Mouse (Mus musculus) intestine, embryonic 16.5 days (tissue): ENCODE measurements at regions not wholly inside any gene's neighbourhood (a gene's known extent, or its start where the extent isn't known, plus 50 kb on each side); places are given as distances from the start of the nearest gene placed in this dataset.

Source experiments
- ATAC-seq: fragments of 200-750 bp; cut with Nextera tagmentation; 2 replicates; pipeline ENCODE4 v1.8.0; 2017; ENCODE audit warnings: moderate TSS enrichment, moderate library complexity
- H3K27ac ChIP-seq: fragments of 300-500 bp; sonication (generic); 2 replicates; pipeline ENCODE4 v1.5.1; 2014; ENCODE audit warnings: mild to moderate bottlenecking, low read length
- H3K27me3 ChIP-seq: fragments of 300-500 bp; sonication (generic); replicated peaks from 2 replicates; pipeline ENCODE4 v1.6.1; 2014; ENCODE audit warnings: low read length, control low read depth, mixed read lengths; ENCODE audit not compliant: control insufficient read depth, insufficient read depth
- H3K36me3 ChIP-seq: fragments of 300-500 bp; sonication (generic); 2 replicates; pipeline ENCODE4 v1.6.1; 2014; ENCODE audit warnings: low read length, control low read depth; ENCODE audit not compliant: control insufficient read depth, insufficient read depth
- H3K4me1 ChIP-seq: fragments of 300-500 bp; sonication (generic); 2 replicates; pipeline ENCODE4 v1.6.1; 2014; ENCODE audit warnings: low read length, control low read depth, mixed read lengths; ENCODE audit not compliant: control insufficient read depth, insufficient read depth
- H3K4me2 ChIP-seq: fragments of 300-500 bp; sonication (generic); 2 replicates; pipeline ENCODE4 v1.6.1; 2014; ENCODE audit warnings: low read depth, low read length, control low read depth
- H3K4me3 ChIP-seq: fragments of 300-500 bp; sonication (generic); 2 replicates; pipeline ENCODE4 v1.5.1; 2014; ENCODE audit warnings: mild to moderate bottlenecking, low read length
- H3K9ac ChIP-seq: fragments of 300-500 bp; sonication (generic); 2 replicates; pipeline ENCODE4 v1.6.1; 2014; ENCODE audit warnings: low read depth, low read length
- H3K9me3 ChIP-seq: fragments of 300-500 bp; sonication (generic); 2 replicates; pipeline ENCODE4 v1.6.1; 2016; ENCODE audit warnings: low read length, control low read depth; ENCODE audit not compliant: control insufficient read depth
- WGBS: fragments of 180-500 bp; shearing (Covaris S2); extraction: QIAGEN DNeasy Blood & Tissue Kit; methylation state at CpG from one replicate; pipeline ENCODE4 v1.1.7; 2014; 5-methylcytosine and 5-hydroxymethylcytosine counted together

DNA sequence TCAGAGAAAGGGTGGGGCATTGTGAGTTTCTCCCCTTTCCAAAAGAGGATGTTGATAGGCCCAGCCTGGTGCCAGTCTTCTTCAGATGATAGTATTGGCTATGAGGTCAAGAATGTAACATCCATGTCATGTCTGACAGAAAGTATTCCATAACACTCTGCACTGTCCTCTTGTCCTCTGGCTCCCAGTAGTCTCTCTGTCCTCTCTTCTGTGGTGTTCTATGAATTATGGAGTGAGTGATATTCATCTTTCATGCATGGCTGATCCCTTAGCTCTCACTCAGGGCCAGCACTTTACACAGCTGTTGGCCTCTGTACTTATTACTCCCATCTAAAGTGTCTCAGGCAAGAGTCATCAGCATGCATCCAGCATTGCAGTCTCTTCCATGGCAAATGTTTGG lies 319.9 kb upstream of the Rasgrp1 start:
- Histone ChIP-seq H3K9me3 (no peaks in the 10 kb centered on the region), H3K36me3 (no peaks in the 10 kb centered on the region), H3K4me1 (no peaks in the 10 kb centered on the region), H3K27ac (no peak overlapping the region), H3K9ac (no peak overlapping the region), H3K4me2 (no peak overlapping the region), H3K27me3 (no peaks in the 10 kb centered on the region), H3K4me3 (no peak overlapping the region)
- ATAC-seq: no peak

DNA sequence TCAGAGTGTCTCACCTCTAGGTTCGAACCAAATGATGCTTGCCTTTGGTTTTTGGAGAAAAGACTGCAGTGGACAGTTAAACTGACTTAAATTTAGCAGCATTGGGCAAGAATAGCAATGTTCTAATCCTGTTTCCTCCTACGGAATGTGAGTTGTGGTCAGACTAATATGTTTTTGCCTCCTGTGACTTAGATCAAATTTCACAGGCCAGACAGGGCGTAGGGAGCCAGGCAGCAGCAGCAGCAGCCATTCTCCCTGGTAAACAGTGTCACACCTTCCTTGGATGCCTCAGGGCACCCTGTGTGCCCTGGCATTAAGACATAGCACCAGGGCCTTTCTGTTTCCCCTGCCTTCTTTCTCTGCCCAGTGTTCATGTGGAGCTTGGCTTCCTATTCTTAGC lies 323.7 kb upstream of the Rasgrp1 start:
- H3K9me3 ChIP-seq: no peaks in the 10 kb centered on the region
- no peak overlapping the region for H3K27ac ChIP-seq
- H3K36me3 ChIP-seq: no peaks in the 10 kb centered on the region
- no peaks in the 10 kb centered on the region for H3K4me1 ChIP-seq
- H3K4me3 ChIP-seq: no peak overlapping the region
- 63% methylated on average over 3 of the region's 3 CpGs for WGBS
- ATAC-seq: no peak
- H3K27me3 ChIP-seq: no peaks in the 10 kb centered on the region
- H3K9ac ChIP-seq: no peak overlapping the region
- H3K4me2 ChIP-seq: no peak overlapping the region

DNA sequence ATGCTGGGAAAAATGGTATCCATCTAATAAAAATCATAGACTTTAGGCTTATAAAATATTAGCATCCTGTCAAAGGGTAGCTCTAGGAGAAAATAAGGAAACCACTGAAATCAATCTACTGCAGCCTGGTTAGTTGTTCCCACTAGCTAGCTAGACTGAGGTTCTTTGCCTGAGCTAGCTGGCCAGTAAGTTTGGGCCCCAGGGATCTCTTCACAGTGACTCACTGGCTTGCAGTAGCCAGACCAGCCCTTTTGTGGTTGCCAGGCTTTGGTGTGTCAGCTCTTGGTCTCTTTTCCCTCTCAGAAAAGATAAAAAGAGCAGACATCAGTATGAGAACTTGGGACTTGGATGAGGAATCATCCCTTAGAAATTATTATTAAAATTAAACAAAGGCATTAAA lies 325.3 kb upstream of the Rasgrp1 start:
- no peak for ATAC-seq
- no peaks in the 10 kb centered on the region for H3K4me1 ChIP-seq
- no peak overlapping the region for H3K27ac ChIP-seq
- H3K4me3 ChIP-seq: no peak overlapping the region
- no peaks in the 10 kb centered on the region for H3K36me3 ChIP-seq
- no peaks in the 10 kb centered on the region for H3K9me3 ChIP-seq
- H3K9ac ChIP-seq: no peak overlapping the region
- H3K4me2 ChIP-seq: no peak overlapping the region
- H3K27me3 ChIP-seq: no peaks in the 10 kb centered on the region

DNA sequence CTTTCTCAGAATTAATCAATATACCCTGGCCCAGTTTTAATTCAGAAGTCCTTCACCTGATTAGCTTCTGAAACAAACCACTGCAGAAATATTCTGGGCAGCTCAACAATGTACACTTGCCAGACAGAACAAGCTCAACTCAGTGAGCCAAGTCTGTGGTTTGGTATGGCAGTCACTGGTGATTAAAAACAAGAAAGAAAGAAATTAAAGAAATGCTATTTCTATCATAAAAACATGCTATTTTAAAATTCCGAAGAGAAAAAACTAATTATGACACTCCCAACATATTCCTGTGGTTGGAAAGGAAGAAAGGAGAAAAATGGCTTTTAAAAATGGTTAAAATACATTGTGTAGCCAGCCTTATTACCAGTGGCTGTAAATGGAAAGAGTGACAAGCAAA lies 332.1 kb upstream of the Rasgrp1 start:
- H3K9me3 ChIP-seq: no peaks in the 10 kb centered on the region
- no peaks in the 10 kb centered on the region for H3K36me3 ChIP-seq
- WGBS: 84% methylated on average over 1 of the region's 1 CpGs
- no peaks in the 10 kb centered on the region for H3K27me3 ChIP-seq
- ATAC-seq: no peak
- no peak overlapping the region for H3K9ac ChIP-seq
- no peak overlapping the region for H3K4me2 ChIP-seq
- no peak overlapping the region for H3K4me3 ChIP-seq
- H3K4me1 ChIP-seq: no peaks in the 10 kb centered on the region
- H3K27ac ChIP-seq: no peak overlapping the region

DNA sequence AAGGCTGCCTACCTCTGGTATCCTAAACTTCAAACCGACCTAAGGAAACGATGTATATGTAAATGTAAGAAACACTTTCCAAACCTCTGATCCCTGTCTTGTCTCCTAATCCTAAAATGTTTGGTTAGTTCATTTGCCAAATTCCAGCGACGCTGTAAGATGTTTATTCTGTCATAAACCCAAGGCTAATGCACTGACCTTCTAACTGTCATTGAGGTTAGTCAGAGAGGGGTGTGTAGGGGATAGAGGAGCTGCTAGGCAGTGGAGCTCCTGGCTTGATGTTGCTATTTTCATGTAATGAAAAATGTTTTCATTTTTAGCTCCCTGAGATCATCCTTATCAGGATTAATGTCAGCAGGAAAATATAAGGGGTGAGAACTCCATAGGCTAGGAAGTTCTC lies 335.8 kb upstream of the Rasgrp1 start:
- no peak for ATAC-seq
- 35% methylated on average over 4 of the region's 4 CpGs for WGBS
- H3K4me3 ChIP-seq: no peak overlapping the region
- no peak overlapping the region for H3K4me2 ChIP-seq
- H3K36me3 ChIP-seq: no peaks in the 10 kb centered on the region
- no peaks in the 10 kb centered on the region for H3K9me3 ChIP-seq
- H3K27ac ChIP-seq: no peak overlapping the region
- H3K4me1 ChIP-seq: no peaks in the 10 kb centered on the region
- H3K9ac ChIP-seq: no peak overlapping the region
- H3K27me3 ChIP-seq: no peaks in the 10 kb centered on the region

DNA sequence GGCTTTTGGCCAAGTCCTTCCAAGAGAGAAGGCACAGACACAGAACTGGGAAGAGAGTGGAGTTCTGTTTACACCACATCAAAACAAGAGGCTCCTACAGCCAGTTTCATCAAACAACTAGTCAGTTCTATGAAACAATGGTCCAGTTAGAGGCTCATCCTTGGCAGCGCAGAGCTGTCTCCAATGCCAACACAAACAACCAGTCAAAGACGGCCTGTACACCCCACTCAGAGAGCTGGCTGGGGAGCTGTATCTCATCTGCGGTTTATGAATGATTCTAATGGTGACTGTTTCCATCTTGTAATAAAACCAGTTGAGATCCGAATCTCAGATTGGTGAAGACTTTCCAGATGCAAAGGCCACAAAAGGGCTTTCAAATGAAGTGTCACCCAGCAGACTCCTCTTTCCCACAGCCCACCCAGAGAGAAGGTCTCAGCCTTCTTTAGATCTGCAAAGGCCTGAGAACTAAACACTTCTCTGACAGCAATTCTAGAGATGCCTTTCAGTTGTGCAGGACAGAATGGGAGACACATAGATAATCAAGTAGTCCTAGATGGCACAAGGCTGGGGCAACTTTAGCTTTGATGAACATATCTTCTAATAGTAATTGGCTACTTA lies 343.1 kb upstream of the Rasgrp1 start:
- peak; percentile 44; the same call in 1 of the 2 replicates for ATAC-seq

DNA sequence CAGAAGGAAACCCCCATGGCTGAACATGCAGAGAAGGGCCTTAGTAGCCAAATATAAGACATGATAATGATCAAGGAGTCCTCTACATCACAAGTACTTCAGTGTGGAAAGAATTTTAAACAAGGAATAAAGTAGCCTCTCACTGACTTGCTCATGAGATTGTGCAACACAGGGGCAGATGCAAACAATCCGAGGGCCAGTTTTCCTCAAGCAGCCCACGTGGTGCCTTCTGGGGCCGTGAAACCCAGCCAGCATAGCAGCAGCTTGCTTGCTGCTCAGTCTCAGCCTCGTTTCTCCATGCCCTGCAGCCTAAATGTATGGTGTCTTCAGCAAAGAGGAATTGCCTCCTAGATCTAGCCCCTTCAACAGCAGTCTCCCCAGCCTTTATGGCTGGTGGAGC lies 350.7 kb upstream of the Rasgrp1 start:
- Histone ChIP-seq H3K4me3 (no peak overlapping the region), H3K4me2 (no peak overlapping the region), H3K27me3 (no peaks in the 10 kb centered on the region), H3K9ac (no peak overlapping the region), H3K27ac (no peak overlapping the region), H3K9me3 (no peaks in the 10 kb centered on the region), H3K4me1 (no peaks in the 10 kb centered on the region), H3K36me3 (no peaks in the 10 kb centered on the region)
- WGBS: 53% methylated on average over 4 of the region's 4 CpGs
- no peak for ATAC-seq

More for the DNA sequence above, 343.1 kb upstream of the Rasgrp1 start:
- Histone ChIP-seq H3K27ac (no peak overlapping the region), H3K4me1 (no peaks in the 10 kb centered on the region), H3K4me2 (no peak overlapping the region), H3K9ac (no peak overlapping the region), H3K4me3 (no peak overlapping the region), H3K27me3 (no peaks in the 10 kb centered on the region), H3K9me3 (no peaks in the 10 kb centered on the region), H3K36me3 (no peaks in the 10 kb centered on the region)
- 53% methylated on average over 4 of the region's 4 CpGs for WGBS

DNA sequence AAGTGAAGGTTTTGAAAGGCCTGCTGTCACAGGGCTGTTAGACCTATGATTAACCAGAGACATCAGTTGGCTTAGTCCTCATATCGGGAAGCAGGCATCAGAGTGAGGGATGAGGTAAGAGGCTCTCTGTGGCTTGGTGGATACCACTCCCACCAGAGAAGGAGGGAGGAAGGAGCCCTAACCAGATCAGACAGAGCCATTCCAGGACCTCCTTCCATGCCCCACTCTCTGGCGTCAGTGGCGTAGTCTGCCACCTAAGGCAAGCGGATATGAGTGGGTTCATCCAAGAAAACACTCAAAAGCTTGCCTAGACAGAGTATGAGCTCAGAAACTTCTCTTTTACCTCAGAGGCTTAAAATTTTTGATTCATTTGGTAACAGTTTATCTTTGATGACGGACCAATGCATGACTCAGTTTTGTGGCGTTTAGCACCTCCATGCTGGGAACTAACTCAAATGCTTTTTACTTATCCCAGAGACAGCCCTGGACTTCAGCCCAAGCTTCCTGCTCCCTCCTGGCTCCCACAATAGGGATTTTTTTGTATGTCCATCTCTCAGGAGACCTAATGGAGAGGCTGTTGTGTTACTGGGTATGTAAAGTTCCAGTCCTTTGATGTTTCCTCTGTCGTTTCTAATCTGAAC lies 367.5 kb upstream of the Rasgrp1 start:
- Histone ChIP-seq H3K36me3 (no peaks in the 10 kb centered on the region), H3K9me3 (no peaks in the 10 kb centered on the region), H3K4me3 (no peak overlapping the region), H3K27ac (no peak overlapping the region), H3K4me2 (no peak overlapping the region), H3K9ac (no peak overlapping the region), H3K27me3 (no peaks in the 10 kb centered on the region), H3K4me1 (no peaks in the 10 kb centered on the region)
- 83% methylated on average over 7 of the region's 7 CpGs for WGBS
- no peak for ATAC-seq

DNA sequence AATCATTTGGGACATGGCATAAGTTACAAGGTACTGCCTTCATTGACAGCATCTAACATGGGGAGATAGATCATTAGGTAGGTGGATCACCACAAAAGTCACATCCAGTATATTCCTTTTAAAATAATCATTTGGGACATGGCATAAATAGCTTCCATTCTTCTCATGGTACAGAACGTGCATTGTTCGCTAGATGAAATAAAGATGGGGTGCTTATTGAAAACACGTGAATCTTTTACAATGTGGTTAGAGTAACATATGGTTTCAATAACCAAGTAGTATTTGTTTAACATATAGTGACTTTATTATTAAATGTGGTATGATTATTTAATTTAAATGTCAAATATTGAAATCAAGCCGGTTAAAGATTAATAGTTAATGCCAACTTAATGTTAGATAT lies 381.3 kb upstream of the Rasgrp1 start:
- no peaks in the 10 kb centered on the region for H3K27me3 ChIP-seq
- no peaks in the 10 kb centered on the region for H3K9me3 ChIP-seq
- no peak for ATAC-seq
- H3K4me2 ChIP-seq: no peak overlapping the region
- H3K4me1 ChIP-seq: no peaks in the 10 kb centered on the region
- no peak overlapping the region for H3K4me3 ChIP-seq
- H3K9ac ChIP-seq: no peak overlapping the region
- no peak overlapping the region for H3K27ac ChIP-seq
- whole genome bisulfite sequencing: 64% methylated on average over 4 of the region's 4 CpGs
- no peaks in the 10 kb centered on the region for H3K36me3 ChIP-seq

DNA sequence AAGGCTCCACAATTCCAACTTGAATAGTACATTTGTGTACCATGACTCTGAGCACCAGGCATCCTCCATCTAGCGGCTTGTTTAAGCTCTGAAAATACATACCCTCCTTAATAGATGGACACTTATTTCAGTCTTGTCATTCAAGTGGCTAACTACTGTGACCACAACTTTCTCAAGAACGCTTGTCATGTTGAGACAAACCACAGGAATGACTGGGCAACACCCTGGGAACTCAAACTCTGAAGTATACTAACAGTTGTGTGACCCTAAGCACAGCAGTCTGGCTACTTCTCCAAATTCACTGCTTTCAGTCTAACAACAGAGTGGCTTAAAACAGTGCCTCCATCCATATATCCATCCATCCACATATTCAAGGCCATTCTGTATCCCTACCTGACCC lies 380.4 kb upstream of the Thbs1 start:
- no peak overlapping the region for H3K9ac ChIP-seq
- 79% methylated on average over 2 of the region's 2 CpGs for WGBS
- no peak for ATAC-seq
- H3K4me2 ChIP-seq: no peak overlapping the region
- H3K27ac ChIP-seq: no peak overlapping the region
- H3K36me3 ChIP-seq: no peaks in the 10 kb centered on the region
- no peaks in the 10 kb centered on the region for H3K9me3 ChIP-seq
- no peak overlapping the region for H3K4me3 ChIP-seq
- H3K4me1 ChIP-seq: no peaks in the 10 kb centered on the region
- H3K27me3 ChIP-seq: no peaks in the 10 kb centered on the region
